Mouse (Mus musculus) frontal cortex, postnatal 36 days (tissue): ENCODE results near the gene Gm10277.

Experiments
- DNase-seq, 2 experiments: peaks; one replicate each; pipeline ENCODE4 v3.0.0; 2022; ENCODE audit warnings: low spot score in 2 of 2

The Gm10277 gene

GRCm38 (mm10) chr11:77787707-77788106, at the start of gene Gm10277:
Gene Gm10277, minus strand, starts transcription at chr11:77787747.
- no peak for DNase-seq

- no peak for DNase-seq
Observed at GRCm38 (mm10) chr11:77836751-77837150, 49.2 kb upstream of the Gm10277 start.

- DNase-seq = no peak
Observed at GRCm38 (mm10) chr11:77836290-77836689, 48.7 kb upstream of the Gm10277 start.

GRCm38 (mm10) chr11:77835109-77835508, 47.6 kb upstream of the Gm10277 start:
- no peak for DNase-seq

GRCm38 (mm10) chr11:77832541-77832940, 45.0 kb upstream of the Gm10277 start:
- DNase-seq = no peak

GRCm38 (mm10) chr11:77830875-77831274, 43.3 kb upstream of the Gm10277 start:
- no peak for DNase-seq

GRCm38 (mm10) chr11:77829043-77829841, 41.7 kb upstream of the Gm10277 start:
- no peak for DNase-seq

- DNase-seq = no peak
Observed at GRCm38 (mm10) chr11:77828163-77828562, 40.6 kb upstream of the Gm10277 start.

GRCm38 (mm10) chr11:77827241-77827995, 39.9 kb upstream of the Gm10277 start:
- DNase-seq = peak; percentile 72 to 85

- no peak for DNase-seq
Observed at GRCm38 (mm10) chr11:77826311-77826710, 38.8 kb upstream of the Gm10277 start.

- DNase-seq = peak; percentile 76 to 80
Observed at GRCm38 (mm10) chr11:77825853-77826252, 38.3 kb upstream of the Gm10277 start.

GRCm38 (mm10) chr11:77822781-77823180, 35.2 kb upstream of the Gm10277 start:
- peak; percentile 66 to 73 for DNase-seq

GRCm38 (mm10) chr11:77821648-77822047, 34.1 kb upstream of the Gm10277 start:
- DNase-seq = peak; percentile 54 to 62

GRCm38 (mm10) chr11:77816003-77816402, 28.5 kb upstream of the Gm10277 start:
- no peak for DNase-seq

GRCm38 (mm10) chr11:77813969-77814368, 26.4 kb upstream of the Gm10277 start:
- DNase-seq = no peak

GRCm38 (mm10) chr11:77810018-77810417, 22.5 kb upstream of the Gm10277 start:
- no peak for DNase-seq

- no peak for DNase-seq
Observed at GRCm38 (mm10) chr11:77809215-77809614, 21.7 kb upstream of the Gm10277 start.

- no peak for DNase-seq
Observed at GRCm38 (mm10) chr11:77808051-77808465, 20.5 kb upstream of the Gm10277 start.

GRCm38 (mm10) chr11:77806855-77807254, 19.3 kb upstream of the Gm10277 start:
- DNase-seq = no peak

- DNase-seq = no peak
Observed at GRCm38 (mm10) chr11:77806218-77806617, 18.7 kb upstream of the Gm10277 start.

- no peak for DNase-seq
Observed at GRCm38 (mm10) chr11:77802341-77802865, 14.9 kb upstream of the Gm10277 start.

GRCm38 (mm10) chr11:77800869-77801701, 13.5 kb upstream of the Gm10277 start:
- DNase-seq = peak; percentile 58 to 62
